Mouse (Mus musculus) cerebellum, postnatal 4 days (tissue): ENCODE measurements at regions not wholly inside any gene's neighbourhood (a gene's known extent, or its start where the extent isn't known, plus 50 kb on each side); places are given as distances from the start of the nearest gene placed in this dataset.
A peak's percentile ranks its signal among the peaks of the same experiment; 100 is the strongest.

Experiments
- DNase-seq, 2 experiments: peaks; one replicate each; pipeline ENCODE4 v3.0.0; 2022; ENCODE audit warnings: low spot score in 2 of 2, mixed read lengths in 1 of 2

DNA sequence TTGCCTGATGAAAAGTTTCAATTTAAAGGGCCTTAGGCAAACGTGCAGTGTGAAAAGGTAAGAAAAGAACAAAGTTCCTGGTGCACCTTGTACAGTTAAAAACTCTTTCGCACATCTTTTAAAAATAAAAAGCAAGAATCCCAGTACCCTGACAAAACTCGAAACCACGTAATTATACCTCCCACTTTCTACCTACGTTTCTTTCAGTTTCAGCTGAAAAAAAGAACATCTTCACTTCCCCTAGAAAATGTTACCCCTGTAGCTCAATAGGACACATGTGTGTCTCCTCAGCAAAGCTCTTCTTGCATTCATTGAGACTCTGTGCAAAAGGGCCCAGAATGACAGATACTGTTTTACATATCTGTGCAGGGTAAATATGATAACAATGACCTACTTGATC is 113.2 kb downstream of the Spry2 start:
- no peak for DNase-seq

DNA sequence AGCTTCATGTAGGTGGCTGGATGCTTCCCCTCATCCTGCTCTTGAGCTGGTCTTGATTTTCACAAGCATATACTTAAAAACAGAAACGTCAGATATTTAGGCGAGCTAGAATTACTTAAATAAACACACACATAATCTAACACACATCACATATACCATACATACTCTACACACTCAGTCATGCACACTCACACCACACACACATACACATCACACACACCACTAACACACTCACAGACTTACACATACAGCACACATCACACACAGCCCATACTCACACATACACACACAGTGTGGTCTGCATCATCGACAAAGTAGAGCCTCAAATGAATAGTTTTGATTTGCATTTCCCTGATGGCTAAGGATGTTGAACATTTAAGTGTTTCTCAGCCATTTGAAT is 116.9 kb downstream of the Spry2 start:
- DNase-seq, result no peak

GRCm38 (mm10) chr14:105779349-105779748 is 117.3 kb downstream of the Spry2 start:
- DNase-seq, result no peak

GRCm38 (mm10) chr14:105773674-105774073 is 122.9 kb downstream of the Spry2 start:
- no peak for DNase-seq

DNA sequence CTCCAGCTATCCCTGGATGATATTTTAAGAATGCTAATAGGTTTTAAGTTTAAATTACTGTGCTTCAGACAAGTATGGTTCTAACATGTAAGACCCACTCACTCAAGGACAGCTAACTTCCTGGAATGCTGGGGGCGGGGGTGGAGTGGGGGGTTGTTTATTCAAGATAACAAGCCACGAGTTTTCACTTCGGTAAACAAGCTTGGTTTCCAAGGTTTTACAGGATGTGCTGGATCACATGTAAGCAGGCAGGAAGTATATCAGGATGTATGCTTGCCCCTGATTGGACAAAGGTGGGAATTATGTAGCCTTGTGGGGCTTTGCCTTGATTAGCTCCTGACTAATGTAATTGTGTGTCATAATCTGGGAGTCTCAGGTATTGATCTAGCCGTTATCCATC is 129.5 kb downstream of the Spry2 start:
- no peak for DNase-seq

DNA sequence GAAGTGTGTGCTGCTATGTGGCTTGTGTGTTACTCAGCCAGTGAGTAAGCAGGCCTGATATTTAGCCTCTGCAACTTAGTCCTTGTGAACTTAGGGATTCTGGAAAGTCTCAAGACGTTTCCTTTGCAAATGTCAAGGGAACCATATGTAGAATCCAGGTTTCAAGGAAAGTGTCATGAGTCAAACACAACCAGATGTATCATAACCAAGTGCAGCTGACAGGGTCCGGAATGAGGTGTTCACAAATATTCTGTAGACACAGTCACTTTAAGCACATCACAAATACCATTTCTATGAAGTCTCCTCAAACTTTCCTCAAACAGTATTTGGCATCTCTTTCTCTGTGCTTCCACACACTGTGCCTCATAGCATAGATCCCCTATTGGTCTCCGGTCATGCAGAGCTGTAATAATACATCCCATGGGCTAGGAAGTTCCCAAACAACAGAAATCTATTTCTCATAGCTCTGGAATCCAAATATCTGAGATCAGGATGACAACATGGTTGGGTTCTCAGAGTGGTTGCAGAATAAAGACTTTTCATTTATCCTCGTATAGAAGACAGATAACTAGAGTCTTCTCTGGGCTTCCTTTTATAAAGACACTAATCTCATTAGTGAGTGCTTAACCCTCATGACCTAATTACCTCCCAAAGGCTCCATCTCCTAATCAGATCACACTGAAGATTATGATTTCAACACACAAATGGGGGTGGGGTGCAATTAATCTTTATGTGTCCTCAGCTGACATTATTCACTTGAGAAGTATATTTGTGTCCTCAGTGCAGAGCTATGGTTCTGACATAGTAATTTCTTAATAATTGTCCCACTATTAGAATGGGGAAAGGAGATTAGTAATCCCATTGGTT is 143.9 kb downstream of the Spry2 start:
- no peak for DNase-seq

DNA sequence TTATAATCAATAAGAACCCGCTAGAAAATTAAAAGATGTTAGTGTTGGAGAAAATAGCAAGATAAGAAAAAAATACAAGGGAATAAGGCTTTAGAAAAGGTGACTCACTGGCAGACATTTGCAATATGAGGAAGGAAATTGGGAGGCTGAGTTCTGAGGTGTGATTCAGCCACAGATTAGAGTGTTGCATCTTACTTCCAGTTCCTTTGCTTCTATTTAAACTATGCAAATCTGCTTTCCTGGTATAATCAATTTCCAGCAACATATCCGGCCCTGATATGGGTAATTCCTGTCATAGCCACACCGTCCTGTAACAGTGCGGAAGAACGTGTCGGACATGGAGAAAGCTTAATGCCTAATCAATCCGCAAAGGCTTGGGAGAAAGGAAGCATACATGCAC is 144.9 kb downstream of the Spry2 start:
- no peak for DNase-seq

DNA sequence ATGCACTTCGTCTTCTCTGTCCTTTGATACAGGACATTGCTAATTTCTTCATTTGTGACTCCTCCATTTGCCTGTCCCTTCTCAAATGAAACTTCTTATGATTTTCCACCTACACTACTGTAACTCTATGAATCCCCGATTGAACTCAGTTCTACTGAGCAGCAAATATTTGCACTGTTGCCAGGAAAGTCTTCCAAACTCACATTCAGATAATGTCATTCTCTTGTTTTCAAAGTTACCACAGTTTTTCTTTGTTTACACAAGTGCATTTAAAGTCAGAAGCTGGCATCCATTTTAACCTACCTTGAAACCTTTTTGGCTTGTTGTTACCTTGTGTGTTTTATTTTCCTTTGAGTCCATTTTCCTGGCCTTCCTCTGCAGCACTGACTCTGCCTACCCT is 152.0 kb downstream of the Spry2 start:
- no peak for DNase-seq

DNA sequence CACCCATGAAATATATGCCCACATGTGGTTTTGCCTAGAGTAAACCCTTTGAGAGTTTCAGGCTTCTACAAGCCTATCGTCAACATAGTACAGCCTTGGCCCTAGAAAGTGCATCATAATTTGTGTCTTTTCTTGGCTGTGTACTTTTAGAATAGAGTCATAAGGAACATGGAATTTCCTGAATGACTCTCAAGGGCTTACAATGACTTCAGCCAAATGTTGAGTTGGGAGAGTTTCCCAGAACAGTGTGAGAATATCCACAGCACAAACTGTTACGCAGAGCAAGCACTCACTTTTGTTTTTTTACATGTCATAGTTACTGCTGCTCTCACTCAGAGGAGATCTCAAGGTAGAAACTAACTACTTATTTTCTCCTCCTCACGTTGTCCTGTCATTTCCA is 152.5 kb downstream of the Spry2 start:
- DNase-seq, result no peak

DNA sequence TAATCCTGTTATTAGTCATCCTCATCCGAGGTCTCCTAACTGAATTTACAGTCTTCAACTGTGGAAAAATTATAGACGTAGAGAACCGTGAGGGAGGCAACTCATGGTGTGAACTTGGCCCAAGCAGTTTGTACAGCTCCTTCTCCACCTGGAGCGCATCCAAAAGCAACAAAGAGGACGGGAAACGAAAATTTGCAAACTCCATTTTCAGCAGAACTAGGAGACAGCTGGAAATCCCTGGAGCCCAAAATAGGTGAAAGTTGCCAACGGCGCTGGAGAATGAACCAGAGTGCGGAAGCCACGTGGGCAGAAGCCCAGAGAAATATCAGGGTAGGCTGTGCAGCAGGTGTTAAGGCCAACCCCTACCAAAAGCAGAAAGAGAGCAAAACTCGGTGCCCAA is 155.7 kb downstream of the Spry2 start:
- DNase-seq, result peak in 1 of 2 experiments; percentile 20

GRCm38 (mm10) chr14:105738568-105738967 is 158.1 kb downstream of the Spry2 start:
- no peak for DNase-seq

GRCm38 (mm10) chr14:105736352-105736751 is 160.3 kb downstream of the Spry2 start:
- DNase-seq, result no peak

GRCm38 (mm10) chr14:105734291-105734690 is 162.3 kb downstream of the Spry2 start:
- no peak for DNase-seq

DNA sequence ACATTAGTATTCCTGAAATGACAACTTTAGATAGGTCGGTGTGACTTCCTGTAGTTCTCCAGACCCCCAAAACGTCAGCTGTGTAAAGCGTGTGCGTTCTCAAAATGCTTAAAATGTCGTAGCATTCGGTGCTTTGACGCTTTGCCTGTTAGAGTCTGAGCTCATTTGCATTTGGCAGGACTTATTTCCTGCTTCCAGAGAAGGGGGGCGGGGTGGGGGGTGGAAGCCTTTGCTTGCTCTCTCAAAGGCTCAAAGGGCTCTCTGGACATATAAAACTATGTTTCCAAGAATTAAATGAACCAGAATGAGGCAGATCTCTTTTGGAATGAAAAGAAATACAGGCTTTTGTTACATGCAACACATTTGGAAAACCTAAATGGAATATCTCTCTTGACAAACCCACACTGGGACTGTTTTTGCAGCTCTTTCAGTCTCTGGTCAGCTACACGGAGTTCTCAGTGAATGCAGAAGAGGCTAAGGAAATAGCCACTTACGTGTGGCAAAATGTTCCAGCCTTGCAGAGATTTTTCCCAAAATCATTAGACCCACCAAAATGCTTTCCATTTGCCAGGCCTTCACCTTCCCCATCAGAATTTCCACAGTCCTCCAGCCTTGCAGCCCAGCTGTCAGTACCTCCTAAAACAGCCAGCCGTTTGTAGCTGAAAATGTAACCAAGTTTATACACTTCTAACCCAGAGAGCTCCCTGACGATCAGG is 163.4 kb downstream of the Spry2 start:
- peak in 1 of 2 experiments; percentile 38 for DNase-seq

GRCm38 (mm10) chr14:105732221-105733012 is 164.2 kb downstream of the Spry2 start:
- peak; percentile 23 to 68 for DNase-seq

GRCm38 (mm10) chr14:105730786-105731185 is 165.8 kb downstream of the Spry2 start:
- DNase-seq, result peak in 1 of 2 experiments; percentile 20

DNA sequence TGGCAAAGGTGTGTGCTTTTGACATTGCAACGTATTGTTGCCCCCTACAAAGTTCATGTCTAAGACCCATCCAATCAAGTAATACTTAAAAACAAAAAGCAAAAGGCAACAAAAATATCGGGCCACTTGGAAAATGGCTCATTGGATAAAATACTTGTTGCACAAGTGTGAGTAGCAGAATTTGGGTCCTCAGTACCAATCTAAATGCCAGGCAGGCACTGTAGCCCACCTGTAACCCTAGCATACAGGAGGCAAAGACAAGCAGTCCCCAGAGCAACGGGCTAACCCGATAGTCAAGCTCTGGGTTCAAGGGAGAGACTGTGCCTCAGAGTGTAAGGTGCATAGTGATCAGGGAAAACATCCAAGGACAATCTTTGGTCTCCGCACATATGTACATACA is 167.8 kb downstream of the Spry2 start:
- DNase-seq, result no peak

DNA sequence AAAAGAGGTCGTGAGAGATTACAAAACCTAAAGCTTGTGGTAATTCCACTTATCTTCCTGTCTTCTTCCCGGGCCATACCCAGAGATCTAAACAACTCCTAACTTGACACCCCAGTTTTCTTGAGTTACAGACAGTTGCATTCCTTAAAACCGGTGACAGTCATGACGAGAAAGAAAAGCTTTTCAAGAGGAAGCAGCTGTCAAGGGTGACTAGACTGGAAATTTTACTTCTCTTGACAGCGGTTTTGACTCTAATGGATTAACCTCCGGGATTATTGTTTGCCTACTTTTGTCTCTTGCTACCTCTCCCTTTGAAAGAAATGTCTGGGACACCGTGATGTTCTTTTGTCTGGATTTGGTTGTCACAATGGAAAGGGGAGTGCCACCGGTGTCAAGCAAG is 170.9 kb downstream of the Spry2 start:
- DNase-seq, result no peak

DNA sequence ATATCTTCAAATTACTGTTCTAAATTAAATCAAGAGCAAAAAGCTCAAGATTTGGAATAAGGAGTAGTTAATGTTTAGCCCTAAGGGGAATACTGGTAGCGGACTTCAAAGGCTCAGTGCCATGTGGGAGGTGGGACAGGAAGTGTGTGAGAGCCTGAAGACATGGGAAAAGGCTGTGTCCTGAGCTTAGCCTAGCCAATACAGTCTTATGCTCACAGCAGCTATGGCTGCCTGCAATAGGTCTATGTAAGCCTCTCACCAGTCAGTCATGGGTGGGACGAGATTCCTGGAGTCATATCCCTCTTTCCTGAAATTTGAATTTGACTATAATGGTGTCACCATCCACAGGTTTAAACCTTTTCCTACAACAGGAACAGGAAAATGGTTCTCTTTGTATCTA is 173.7 kb downstream of the Spry2 start:
- DNase-seq, result no peak

DNA sequence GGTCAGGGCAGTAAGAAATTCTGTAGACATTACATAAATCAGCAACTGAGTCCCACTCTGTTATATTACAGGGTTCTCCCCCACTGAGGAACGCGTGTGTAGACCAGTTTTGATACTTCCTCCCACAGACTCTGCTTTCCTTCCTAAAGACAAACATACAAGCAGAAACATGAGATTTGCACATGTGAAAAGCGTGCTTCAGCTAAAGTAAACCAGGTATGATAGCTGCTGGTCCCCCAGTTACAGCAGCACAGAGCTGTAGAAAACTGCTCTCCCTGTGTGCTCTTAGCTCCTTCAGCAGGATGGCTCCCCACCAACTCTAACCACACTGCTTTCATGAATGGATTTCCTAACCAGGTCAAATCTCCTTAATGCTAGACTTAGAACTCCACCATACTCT is 175.0 kb downstream of the Spry2 start:
- no peak for DNase-seq

DNA sequence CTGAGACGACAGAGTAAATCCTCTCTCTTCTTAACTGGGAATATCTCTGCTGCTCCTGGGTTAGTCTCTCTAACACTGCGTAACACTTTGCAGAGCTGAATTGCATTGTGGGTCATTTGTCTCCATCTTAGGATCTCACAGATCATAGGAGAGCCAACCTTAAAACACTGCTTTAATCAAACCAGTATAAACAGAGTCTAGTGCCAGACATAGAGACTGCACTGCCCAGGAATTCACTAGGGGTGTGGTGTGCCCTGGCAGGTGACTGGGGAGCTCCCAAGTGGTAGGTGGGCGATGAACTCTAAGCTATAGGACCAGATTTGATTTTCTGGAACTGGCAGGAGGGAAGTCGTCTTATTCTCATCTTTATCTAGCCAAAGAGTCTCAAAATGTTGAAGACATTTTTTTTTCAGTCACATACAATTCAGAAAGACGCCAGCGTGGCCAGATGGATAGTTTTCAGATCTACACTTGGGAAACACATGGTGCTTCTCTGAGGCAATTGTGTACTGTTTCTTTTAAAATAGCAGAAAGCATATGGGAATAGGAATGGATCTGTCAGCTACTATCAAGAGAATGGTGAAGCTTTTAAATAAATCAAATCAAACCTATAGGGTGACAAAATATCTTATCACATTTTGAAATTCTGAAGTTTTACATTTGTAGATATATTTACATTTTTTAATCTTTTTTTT is 175.7 kb downstream of the Spry2 start:
- no peak for DNase-seq
